Mouse (Mus musculus) right cerebral cortex, postnatal 10 days (tissue): Measurements from ENCODE around the gene Dicer1.
A peak's percentile ranks its signal among the peaks of the same experiment; 100 is the strongest.
"Not testable (repeated sequence)": the region's sequence is repeated elsewhere in the genome, so short reads cannot be mapped to it uniquely, and the experiment has no call there.

Experiments
- DNase-seq, 2 experiments: peaks; one replicate each; pipeline ENCODE4 v3.0.0; 2021; ENCODE audit warnings: low spot score in 2 of 2

Gene Dicer1

DNA sequence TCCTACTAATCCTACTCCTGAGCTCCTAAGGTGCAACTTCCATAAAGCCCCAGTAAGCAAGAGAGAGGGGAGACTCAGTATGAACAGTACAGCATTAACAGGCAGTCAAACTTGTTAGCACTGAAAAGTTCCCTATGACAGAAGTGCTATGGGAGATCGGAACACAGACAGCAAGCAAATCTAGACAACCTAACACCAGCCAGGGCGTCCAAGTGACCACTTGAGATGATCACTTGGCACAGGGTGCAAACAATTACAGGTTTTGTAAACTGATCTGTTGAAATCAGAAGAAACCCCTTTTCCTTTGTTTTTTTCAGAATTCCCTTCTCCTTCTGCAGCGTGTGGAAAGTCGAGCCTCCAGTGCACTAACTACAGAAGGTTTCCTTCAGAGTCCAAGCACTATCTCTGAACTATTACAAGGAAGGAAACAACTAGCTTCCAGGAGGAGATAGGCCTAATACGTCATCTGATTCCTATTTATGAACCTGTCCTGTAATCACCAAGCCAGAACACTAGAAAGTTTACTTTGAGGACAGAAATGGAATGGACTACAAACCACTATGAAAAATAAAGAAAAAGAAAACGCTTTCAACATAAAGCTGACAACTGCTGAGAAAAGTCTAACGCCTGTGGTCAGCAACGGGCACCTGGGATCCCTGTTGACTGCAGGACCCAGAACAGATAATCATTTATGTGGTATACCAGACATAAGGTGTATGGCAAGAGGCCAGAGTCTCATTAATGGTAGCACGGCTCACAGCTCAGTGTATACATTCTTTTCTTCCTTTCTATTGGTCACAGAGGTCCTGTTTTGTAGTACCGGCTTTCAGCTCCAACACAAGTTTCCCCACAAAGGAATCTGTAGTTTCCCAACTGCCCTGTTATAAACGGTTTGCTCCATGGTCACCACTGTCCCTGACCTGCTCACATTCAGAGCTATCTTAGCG, 10.6 kb downstream of the Dicer1 start:
- no peak for DNase-seq

DNA sequence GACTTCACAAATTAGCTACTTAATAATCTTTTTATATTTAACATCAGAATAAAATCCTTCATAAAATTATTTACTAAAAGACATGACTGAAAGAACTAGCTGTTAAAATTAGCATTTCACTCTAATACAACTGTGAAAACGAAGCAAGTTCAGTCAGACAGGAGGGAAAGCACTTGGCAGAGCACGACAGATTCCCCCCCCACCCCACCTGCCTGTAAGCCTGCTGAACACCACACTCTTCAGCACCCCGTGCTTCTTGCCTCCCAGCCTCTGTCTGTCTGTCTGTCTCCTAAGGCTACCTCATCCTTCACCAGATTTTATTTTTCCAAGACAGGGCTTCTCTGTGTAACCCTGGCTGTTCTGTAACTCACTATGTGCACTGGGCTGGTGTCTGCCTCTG, 12.8 kb downstream of the Dicer1 start:
- no peak for DNase-seq

DNA sequence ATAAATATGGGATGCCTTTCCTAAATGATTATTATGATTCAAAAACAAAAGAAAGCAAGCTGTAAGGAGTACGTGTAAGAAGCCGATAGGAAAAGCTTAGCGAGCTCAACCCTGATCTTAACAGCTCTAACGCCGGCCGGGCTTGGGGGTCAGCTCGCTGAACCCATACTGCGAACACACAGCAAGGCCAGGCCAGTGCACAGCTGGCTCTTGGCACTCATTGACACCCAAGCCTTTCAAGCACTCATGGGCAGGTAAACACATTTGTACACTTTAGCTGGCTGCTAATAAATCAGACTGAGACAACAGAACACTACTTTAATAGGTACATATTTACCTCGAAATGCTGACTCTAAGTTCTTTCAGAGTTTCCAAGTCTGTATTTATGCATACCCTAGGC, 13.3 kb downstream of the Dicer1 start:
- DNase-seq, result no peak

- peak in 1 of 2 experiments; percentile 59 for DNase-seq
Measured at GRCm38 (mm10) chr12:104737666-104738065, 14.1 kb downstream of the Dicer1 start.

- DNase-seq, result no peak
Measured at GRCm38 (mm10) chr12:104735993-104736395, 15.8 kb downstream of the Dicer1 start.

DNA sequence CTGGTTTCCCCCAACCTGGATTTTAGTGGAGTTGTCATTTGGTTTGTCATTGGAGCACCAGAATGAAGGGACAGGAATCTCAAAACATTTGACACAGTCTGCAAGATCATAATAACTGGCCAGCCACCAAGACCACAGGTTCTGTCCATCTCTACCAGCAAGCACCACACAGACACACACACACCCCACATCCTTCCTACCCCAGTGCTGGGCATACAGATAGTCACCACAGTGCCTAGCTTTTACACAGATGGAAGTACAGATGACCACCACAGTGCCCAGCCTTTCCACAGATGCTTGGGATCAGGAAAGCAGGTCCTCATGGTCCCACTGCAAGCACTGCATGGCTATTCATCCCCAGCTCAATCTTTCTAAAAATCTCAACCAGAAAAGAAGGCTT, 18.6 kb downstream of the Dicer1 start:
- DNase-seq, result no peak

DNA sequence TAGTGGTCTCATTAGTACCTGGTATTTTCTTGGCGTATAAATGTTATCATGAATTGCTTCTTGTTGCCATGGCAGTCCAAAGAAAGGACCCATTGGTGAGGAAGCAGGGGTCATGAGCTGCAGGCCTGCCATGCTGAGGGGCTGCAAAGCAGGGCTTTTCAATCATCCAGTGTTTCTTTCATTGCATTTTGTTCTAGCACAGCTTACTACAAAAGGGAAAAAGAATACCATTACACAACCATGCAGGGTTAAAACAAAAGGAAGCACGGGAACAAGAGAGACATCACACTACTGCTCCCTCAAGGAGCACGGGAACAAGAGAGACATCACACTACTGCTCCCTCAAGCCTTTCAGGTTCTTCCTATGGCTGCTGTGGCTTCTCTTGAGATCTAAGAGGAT, 20.0 kb downstream of the Dicer1 start:
- DNase-seq, result no peak

GRCm38 (mm10) chr12:104726436-104726835, 25.3 kb downstream of the Dicer1 start:
- DNase-seq, result not testable (repeated sequence)

- no peak for DNase-seq
Measured at GRCm38 (mm10) chr12:104722056-104722455, 29.7 kb downstream of the Dicer1 start.

- DNase-seq, result no peak
Measured at GRCm38 (mm10) chr12:104721011-104721410, 30.7 kb downstream of the Dicer1 start.

DNA sequence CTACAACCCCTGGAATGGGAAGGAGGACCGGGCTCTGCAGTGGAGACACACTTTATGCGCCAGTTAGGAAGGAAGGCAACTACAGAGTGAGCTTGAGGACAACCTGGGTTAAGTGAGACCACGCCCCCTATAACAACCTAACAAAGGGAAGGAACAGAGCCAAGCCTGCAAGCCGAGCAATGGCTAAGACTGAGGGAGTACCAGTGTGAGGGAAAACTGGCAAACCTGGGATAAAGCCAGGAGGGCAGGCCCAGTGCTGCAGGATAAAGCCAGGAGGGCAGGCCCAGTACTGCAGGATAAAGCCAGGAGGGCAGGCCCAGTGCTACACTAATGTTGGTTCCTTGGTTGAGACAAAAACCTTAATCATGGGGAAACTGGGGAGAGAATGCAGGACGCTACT, 32.8 kb downstream of the Dicer1 start:
- DNase-seq, result no peak

- DNase-seq, result no peak
Measured at GRCm38 (mm10) chr12:104716409-104716808, 35.3 kb downstream of the Dicer1 start.

GRCm38 (mm10) chr12:104715453-104715852, 36.3 kb downstream of the Dicer1 start:
- no peak for DNase-seq

- DNase-seq, result no peak
Measured at GRCm38 (mm10) chr12:104700266-104700665, 51.5 kb downstream of the Dicer1 start.

DNA sequence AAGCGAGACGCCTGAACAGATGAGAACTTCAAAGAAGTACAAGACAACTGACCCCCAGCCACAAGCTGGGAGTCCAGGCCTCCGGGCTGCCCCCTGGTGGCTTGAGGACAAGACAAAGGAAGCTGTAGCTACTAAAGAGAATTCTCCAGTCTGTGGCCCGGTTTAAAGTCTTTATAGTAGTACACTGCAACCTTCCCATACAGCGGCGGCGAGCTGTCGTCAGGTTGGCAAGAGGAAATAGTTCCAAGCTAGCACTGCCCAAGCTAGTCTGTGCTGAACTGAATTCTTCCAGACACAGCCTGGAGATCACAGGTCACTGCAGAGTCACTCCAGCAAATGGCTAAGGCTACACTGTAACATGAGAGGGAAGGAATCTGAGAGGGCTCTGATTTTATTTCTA, 52.0 kb downstream of the Dicer1 start:
- peak; percentile 50 to 73 for DNase-seq

DNA sequence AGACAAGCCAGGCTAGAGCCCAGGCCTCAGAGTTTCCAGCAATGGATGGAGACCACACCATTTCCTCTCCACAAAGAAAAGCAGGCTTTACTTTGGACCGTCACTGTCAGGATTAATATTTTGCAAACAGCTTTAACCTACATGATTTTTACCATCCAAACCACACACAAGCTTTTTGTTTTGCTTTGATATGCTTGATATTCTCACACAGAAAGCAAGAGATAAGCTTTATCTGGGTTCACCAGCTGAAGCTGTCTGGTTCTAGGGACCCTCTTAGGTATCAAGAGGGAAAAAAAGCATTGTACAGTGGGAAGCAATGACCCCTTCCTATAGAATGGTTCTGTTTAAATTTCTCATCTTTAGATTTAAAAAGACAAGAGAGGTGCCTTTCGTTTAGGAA, 56.2 kb downstream of the Dicer1 start:
- no peak for DNase-seq

- no peak for DNase-seq
Measured at GRCm38 (mm10) chr12:104692864-104693263, 58.9 kb downstream of the Dicer1 start.

DNA sequence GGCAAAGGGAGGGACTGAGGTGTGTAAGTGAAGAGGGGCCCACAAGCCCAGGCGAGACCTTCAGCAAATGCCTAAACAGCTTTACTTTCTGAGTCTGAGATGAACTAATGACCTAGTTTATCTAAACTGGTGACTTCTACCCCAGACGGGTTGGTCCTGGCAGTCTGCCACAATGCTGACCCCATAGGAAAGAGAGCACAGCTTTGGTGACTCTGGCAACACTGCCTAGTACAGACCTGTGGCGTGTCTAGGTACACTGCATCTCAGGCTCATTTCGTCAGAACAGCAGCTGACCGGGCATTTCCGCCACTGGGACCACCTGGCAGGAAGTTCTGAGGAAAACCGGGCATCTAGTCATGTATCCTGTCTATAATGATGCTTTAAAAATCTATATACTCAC, 61.3 kb downstream of the Dicer1 start:
- DNase-seq, result no peak

DNA sequence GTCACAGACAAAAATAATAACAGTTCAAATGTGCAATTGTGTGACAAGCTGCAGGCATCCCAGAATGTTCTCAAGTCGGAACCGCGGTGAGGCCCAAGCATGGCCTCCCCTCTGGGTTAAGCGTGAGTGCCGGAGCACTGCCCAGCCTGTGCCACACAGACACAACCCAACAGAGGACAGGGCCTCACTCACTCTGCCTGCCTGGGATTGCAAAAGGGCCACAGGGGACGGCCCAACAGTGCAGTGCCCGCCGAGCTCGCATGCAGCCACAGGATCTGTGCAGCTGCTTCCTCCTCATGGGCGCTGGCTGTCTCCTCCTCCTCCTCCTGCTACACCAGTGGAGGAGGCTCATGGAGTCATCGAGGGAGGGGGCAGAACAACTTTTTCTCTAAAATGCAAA, 62.9 kb downstream of the Dicer1 start:
- DNase-seq, result no peak

DNA sequence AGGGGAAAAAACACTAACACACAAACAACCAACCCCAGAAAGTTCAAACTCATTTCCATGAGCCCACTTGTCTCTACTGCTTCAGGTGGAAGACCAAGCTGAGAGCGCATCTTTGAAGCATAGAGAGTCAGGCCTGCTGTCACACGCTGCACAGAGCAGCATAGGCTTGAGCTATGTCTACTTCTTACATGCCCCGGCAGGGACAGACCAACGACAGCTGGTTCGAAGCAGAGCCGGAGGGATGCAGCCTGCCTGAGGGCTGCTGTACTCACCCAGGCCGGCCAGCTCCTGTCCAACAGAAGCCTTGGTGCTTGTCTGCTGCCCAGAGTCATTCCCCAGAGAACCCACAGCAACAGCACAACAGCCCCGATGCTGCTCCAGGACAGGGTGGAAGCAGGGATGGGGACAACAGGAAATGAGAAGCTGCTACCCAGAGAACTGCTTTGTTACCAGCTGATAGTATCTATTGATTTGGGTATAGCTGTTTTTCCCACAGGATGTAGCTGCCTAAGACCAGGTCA, 67.3 kb downstream of the Dicer1 start:
- DNase-seq, result no peak

DNA sequence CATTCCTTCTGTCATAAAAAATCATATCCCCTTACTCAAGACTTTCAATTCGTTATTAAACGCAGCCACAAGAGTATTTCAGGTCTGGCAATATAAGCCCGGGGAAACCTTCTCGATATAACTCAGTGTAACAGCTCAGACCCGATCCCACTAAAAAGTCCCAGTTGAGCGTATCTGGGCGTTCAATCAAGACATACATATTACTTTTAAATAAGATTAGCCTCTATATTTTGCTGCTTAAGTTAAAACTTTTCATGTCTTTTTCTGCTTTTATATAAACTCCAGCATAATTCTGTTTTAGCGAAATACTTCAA, 72.0 kb downstream of the Dicer1 start:
- DNase-seq, result no peak

DNA sequence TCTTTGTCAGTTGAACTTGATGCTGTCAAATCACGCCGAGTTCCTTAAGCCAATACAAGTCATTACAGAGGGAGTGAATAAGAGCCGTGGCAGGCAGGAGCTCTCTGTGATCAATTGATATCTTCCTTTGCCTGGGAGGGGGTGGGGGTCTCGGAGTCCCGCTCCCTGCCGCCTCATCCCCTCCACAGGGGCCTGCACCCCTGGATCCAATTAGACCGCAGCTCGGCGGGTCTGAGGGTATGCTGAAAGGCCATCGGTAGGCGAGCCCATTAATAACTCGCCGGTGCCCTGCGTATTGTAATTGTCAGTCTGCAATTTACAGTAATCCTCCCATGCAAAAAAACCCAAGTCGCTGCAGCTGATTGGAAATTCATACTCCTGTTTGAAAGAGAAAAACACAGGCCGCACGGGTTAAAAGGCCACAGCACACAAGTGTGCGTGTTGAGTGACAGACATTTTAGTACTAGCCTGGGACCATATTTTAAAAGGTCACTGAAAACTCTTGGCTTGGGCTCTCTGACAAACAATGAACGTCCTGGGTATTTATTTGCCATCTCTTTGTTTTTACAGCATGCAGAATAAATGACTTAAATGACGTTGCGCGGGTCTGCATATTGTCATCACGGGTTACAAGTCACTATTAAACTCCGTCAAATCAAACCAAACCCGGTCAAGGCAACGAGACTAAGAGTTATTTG, 72.5 kb downstream of the Dicer1 start:
- no peak for DNase-seq

GRCm38 (mm10) chr12:104678462-104678861, 73.3 kb downstream of the Dicer1 start:
- DNase-seq, result no peak
